Mouse (Mus musculus): Measurements from ENCODE around the gene Rps18. TPM values are rescaled to one million over a fixed set of nuclear protein-coding genes. Genes with fewer than 3 reads are reported as not detected.
"Not testable (repeated sequence)": the region's sequence is repeated elsewhere in the genome, so short reads cannot be mapped to it uniquely, and the experiment has no call there.

The Rps18 gene
- total RNA-seq (2022): 100 to 1,000 TPM; 373 to 430 (median 408) TPM

DNA sequence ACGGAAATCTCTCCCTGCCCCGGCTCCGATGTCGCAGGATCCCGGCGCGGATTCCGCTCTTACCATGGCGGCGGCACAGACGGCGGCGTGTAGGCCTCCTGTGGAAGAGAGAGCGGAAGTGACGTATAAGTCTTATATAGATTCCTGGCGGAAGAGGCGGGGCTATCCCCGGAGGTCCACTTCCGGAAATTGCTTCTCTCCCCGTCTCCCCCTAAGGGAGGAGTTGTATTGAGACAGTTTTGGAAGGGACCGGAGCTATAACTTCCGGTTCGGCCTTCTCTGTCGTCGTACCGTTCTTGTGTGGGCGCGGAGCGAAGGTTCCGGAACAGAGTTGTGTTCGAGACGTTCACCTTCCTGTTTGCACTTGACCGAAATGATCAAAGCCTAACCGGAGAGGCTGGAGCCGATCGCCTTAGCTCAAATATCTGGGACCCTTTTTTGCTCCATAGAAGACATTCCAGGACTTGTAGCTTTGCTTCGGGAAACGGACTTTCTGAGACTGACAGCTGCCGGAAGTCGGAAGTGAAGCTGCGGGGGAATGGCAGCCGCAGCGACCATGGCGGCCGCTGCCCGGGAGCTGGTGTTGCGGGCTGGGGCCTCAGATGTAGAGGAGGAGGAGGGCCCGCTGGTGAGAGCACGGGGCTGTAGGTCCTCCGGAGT is at the start of gene Rps18, which contains the start of gene Vps52:
Rps18 (minus strand) TSS at position 447 of the 660 bp plus-strand sequence.
Vps52 (plus strand) TSS at position 258 of the 660 bp plus-strand sequence.
- DNase-seq (ENCODE audit: low spot score): peak; percentile 98

DNA sequence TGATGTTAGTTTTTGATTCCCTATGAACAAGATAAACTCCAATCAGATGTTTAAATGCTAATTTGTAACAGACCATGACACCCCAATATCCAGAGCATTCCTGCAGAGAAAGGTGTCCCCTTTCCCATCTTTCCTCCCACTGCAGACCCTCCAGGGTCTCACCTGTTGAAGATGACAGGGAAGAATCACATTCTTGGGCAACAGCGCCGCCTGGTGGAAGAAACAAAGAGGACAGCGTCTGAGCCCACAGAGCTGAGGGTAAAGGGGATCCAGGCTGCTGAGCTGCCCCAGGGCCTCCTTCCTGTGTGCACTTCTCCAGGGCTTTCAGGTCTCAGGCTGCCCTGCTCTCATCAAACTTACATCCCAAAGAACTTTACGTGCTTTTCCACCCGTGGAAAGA is 47.6 kb upstream of the Rps18 start:
- no peak for DNase-seq (ENCODE audit: low spot score)

DNA sequence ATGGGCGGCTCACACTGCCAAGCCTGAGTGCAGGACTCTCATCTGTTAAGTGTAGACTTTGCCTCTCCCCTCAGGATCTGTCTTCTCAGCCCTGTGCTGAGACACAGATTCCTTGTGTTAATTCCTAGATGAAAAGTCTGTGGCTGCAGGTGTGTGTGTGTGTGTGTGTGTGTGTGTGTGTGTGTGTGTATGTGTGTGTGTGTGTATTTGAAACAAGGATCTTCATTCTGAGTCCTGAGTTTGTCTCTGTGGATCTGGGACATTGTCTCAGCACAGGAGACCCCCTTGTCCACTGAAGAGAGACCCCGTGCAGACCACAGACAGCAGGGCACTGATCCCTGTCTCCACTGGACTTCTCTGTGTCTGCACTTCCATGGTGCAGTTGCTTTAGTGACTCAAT is 45.0 kb upstream of the Rps18 start:
- DNase-seq (ENCODE audit: low spot score): not testable (repeated sequence)

DNA sequence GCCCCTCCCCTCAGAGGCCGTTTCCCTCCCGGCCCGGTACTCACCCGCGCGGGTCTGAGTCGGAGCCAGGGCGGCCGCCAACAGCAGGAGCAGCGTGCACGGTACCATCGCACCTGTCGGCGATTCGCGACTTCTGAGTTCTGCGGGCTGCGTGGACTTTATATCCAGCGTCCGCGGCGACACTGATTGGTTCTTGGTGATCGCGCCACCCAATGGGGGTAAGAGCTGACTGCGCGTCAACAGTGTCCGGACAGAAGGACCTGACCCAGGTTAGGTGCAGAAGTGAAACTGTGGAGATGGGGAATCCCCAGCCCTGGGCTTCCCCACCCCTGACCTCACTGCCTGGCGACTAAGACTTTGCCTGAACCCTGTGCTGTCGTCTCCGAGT is 44.3 kb upstream of the Rps18 start, which contains the start of gene H2-K1:
H2-K1 (minus strand) TSS at position 198 of the 388 bp plus-strand sequence.
- DNase-seq (ENCODE audit: low spot score): peak; percentile 96

DNA sequence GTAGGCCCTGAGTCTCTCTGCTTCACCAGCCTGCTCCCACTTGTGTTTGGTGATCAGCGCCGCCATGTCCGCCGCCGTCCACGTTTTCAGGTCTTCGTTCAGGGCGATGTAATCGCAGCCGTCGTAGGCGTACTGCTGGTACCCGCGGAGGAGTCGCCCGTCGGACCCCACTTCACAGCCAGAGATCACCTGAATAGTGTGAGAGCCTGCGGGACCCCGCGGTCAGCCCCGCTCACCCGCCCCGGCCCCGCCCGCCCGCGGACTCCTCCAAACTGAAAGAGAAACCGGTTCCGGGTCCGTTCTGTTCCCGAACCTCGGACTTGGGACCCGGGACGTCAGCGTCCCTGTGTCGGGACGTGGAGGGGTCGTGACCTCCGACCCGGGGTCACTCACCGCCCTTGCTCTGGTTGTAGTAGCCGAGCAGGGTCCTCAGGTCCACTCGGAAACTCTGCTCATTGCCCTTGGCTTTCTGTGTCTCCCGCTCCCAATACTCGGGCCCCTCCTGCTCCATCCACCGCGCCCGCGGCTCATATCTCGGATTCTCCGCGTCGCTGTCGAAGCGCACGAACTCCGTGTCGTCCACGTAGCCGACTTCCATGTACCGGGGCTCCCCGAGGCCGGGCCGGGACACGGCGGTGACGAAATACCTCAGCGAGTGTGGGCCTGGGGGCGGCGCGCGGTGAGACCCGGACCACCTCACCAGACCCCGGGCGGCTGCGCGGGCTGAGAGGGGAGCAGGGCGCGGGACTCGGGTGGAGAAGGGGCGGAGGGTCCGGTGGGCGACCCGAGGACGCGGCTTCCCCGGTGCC is 43.7 kb upstream of the Rps18 start:
- DNase-seq (ENCODE audit: low spot score): no peak

DNA sequence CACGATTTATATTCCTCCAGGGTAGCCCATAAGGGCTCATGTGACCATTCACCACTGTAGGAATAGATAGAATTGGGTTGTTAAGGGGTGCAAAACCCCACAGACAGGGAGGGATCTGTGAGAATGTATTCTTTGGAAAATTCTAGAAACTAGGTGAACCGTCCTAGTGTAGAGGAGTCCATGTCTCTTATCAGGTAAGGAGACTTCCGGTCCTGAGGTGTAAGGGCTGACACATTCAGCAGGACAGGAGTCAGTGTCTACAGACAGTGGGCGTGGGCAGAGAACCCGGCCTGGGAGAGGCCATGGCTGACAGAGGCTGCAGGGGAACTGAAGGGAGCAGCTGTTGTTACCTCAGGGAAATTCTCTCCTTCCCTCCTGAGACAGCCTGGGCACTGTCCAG is 42.9 kb upstream of the Rps18 start:
- DNase-seq (ENCODE audit: low spot score): not testable (repeated sequence)

DNA sequence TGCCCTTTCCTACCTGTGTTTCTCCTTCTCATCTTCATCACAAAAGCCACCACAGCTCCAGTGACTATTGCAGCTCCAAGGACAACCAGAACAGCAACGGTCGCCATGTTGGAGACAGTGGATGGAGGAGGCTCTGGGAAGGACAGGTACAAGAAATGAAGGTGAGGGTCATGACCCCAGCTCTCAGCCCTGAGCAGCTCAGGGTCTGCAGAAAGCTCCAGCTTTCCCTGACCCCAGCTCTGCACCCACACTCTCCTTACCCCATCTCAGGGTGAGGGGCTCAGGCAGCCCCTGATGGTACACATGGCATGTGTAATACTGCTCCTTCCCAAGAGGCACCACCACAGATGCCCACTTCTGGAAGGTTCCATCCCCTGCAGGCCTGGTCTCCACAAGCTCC is 41.2 kb upstream of the Rps18 start:
- DNase-seq (ENCODE audit: low spot score): not testable (repeated sequence)

DNA sequence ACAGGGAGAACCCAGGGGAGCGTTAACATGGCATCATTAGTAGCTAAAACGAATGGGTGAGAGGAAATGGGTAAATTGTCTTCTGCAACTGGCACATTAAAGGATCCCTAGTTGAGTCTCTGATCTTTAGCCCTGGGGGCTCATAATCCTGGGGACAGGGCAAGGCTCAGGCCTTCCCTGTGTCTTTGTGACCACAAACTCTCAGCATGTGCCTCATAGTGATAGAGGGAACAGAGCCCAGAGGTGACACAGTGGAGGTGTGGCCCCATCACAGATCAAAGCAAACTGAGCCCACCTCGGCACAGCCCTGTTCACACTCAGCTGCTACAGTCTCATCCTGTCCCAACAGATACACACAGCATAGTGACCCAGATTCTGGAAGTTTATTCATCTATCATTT is 39.9 kb upstream of the Rps18 start:
- DNase-seq (ENCODE audit: low spot score): no peak

DNA sequence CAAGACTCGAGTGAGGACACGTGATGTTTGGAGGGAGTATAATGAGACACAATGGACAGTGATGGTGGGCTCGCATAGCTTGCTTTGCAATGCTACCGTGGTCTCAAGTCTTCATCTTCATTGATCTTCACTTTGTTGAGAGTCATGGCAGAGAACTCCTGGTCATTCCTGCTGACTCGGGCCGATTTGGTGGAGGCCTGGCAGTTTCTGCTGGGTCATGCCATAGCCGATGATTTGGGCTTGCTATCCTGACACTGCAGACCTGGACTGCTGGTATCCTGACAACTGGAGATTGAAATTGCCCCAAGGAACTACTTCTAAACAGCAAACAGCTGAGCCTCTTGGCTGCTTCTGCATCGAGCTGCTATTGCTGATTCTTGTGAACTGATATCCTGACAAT is 39.2 kb upstream of the Rps18 start:
- DNase-seq (ENCODE audit: low spot score): no peak

DNA sequence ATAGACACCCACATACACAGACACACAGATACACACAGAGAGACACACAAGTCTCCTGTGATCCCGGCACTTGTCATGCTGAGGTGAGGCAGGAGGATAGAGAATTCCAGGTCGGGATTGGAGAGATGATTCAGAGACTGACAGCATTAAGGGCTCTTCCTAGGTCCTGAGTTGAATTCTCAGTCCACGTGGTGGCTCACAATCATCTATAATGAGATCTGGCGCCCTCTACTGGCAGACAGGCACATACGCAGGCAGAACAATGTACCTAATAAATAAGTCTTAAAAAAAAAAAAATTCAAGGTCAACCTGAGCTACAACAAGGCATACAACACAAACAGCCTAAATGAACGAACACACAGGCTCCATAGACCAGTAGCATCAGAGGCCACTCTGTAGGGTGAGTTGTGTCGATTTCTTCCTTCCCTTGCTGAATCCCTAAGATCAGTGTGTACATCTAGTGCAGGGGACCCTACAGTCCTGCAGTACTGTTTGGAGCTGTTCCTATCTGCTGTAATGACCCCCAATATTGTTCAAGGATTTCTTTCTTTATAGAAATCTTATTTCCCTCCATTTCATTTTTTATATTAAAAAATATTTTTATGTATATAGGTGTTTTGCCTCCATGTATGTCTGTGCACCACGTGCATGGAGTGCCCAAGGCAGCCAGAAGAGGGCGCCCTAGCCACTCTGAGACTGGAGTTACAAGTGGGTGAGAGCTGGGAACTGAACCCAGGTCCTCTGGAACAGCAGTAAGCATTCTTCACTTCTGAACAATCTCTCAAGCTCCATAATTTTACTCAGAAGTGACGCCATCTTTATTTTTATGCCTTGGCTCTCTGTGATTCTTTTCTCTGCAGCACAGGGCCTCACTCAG is 36.2 kb upstream of the Rps18 start:
- peak; percentile 51 for DNase-seq (ENCODE audit: low spot score)

DNA sequence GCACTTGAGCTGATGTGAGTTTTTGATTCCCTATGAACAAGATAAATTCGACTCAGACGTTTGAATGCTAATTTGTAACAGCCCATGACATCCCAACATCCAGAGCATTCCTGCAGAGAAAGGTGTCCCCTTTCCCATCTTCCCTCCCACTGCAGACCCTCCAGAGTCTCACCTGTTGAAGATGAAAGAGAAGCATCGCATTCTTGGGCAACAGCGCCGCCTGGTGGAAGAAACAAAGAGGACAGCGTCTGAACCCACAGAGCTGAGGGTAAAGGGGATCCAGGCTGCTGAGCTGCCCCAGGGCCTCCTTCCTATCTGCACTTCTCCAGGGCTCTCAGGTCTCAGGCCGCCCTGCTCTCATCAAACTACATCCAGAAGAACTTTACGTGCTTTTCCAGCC is 26.3 kb upstream of the Rps18 start:
- DNase-seq (ENCODE audit: low spot score): peak; percentile 66

DNA sequence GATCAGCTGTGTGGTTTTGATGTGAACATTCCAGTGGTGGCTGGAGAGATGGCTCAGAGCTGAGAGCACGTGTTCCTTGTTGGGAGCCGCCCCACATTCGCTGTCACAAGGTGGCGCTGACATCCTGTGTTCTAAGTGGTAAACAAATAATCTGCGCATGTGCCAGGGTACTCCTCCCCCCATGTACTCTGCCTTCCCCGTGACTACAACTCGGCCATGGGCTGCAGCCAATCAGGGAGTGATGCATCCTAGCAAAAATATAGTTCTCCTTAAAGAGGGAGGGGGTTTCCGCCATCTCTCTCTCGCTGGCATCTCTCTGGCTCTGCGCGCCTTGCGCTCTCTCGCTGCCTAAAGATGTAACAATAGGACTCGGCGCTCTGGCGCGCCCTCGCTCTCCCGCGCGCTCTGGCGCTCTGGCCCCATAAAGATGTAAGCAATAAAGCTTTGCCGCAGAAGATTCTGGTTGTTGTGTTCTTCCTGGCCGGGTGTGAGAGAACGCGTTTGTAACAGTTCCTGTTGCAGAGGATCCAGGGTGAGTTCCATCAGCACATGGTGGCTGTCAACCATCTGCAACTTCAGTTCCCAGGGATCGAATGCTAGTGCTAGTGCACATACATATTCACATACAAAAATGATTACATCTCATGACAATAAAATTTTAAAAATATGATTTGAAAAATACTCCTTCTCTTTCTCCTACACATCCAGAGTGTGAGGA is 25.6 kb upstream of the Rps18 start:
- DNase-seq (ENCODE audit: low spot score): peak; percentile 91

DNA sequence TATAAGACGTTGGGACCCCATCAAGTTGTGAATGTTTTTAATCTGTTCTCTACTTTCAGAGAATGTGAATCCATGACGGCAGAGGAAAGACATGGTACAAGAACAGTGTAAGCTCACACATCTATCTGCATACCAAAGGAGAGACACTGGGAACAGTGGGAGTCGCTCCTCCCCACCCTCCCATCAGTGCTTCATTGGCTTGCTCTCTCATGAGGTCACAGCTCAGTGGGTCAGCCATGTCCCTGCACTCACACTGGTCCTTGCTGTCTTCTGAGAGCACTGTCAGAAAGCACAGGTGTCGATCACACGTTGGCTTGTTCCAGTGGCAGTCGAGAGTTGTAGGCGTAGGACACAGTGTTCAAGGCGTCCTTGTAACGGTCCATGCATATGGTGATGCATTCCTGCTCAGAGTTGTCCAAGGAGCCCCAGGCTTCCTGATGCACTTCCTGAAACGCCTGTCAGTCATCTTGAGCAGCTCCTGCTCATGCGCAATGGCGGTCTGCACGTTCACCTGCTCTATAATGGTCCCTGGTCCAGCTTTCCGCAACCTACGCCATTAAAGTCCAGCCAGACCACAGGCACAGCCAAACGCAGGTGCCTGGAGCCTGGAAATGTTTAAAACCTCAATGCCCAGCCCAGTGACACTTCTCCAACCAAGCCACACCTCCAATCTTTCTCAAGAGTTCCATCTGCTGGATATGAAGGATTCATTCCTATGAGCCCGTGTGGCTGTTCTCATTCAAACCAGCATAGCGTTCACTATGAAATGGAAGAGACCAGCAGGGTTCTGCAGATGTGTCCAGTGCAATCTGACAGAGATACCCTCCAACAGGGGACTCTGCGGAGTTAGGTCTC is 24.6 kb upstream of the Rps18 start:
- no peak for DNase-seq (ENCODE audit: low spot score)

DNA sequence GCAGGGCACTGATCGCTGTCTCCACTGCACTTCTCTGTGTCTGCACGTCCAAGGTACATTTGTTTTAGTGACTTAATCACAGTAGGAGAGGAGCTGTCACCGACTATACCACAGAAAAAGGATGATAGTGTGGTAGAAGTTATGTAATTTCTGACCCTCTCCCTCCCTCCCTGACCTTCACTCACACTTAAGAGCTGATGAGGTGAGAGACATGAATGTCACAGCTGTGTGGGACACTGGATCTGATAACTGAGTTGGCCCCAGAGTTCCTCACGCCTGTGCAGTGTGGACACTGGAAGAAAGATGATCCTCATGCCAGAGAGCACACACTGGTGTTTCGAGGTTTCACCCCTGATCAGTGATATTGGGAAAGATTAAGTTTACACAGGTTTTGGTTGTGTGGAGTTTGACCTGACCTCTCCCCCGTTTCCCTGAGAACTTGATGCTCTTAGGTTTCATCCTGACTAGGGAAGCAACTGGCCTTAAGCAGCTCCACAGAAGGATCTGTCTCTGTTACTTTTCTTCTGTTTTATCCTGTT is 23.8 kb upstream of the Rps18 start:
- DNase-seq (ENCODE audit: low spot score): no peak

DNA sequence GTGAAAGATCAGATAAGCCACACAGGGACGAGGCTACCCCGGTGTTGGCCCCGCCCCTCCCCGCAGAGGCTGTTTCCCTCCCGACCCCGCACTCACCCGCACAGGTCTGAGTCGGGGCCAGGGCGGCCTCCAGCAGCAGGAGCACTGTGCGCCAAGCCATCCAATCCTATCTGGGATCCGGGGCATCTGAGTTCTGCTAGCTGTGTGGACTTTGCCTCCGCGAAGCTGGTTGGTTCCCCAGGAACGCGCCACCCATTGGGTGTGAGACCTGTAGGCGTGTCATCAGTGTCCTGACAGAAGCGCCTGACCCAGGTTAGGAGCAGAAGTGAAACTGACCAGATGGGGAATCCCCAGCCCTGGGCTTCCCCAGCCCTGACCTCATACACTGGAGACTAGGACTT is 22.8 kb upstream of the Rps18 start:
- DNase-seq (ENCODE audit: low spot score): peak; percentile 90

DNA sequence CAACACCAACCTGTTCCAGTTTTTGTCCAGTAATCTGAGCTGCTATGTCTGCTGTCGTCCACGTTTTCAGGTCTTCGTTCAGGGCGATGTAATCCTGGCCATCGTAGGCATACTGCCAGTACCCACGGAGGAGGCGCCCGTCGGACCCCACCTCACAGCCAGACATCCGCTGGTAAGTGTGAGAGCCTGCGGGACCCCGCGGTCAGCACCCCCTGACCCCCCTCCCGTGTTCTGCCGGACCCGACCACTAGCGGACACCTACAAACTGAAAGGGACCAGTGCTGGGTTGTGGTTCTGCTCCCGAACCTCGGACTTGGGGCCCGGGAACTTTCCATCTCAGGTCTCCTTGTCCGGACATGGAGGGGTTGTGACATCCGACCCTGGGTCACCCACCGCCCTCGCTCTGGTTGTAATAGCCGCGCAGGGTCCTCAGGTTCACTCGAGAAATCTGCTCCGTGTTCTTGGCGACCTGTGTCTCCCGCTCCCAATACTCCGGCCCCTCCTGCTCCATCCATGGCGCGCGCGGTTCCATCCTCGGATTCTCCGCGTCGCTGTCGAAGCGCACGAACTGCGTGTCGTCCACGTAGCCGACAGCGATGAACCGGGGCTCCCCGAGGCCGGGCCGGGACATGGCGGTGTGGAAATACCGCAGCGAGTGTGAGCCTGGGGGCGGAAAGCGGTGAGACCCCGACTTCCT is 22.2 kb upstream of the Rps18 start:
- no peak for DNase-seq (ENCODE audit: low spot score)

DNA sequence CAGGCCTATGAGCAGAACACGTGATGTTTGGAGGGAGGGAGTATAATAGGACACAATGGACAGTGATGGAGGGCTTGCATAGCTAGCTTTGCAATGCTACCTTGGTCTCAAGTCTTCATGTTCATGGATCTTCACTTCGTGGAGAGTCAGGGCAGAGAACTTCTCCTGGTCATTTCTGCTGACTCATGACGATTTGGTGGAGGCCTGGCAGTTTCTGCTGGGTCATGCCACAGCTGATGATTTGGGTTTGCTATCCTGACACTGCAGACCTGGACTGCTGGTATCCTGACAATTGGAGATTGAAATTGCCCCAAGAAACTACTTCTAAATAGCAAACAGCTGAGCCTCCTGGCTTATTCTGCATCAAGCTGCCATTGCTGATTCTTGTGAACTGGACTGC is 17.8 kb upstream of the Rps18 start:
- no peak for DNase-seq (ENCODE audit: low spot score)

DNA sequence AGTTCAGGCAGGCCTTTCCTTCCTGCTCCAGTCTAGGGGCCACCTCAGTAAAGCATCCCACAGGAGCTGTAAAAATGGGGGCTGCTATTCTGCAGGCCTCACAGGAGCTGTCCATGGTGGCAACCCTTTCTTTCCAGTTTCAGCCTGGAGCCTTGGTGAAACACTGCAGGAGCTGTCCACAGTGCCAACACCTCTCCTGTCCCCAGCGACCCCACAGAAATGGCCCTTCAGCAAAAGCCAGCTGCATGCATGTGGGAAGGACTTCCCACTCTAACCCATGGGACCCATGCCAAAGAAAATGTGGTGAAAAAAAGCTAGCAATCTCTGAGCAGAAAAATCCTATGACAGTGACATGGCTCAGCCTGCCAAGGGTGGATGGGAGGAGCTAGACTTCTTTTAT is 16.9 kb upstream of the Rps18 start:
- no peak for DNase-seq (ENCODE audit: low spot score)

DNA sequence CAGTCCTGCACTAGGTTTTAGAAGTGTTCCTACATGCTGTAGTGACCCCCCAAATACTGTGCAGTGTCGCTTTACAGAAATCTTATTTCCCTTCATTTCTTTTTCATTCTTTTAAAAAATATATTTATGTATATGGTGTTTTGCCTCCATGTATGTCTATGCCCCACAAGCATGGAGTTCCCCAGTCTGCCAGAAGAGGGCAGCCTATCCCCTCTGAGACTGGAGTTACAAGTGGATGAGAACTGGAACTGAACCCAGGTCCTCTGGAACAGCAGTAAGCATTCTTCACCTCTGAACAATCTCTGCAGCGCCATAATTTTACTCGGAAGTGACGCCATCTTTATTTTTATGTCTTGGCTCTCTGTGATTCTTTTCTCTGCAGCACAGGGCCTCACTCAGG is 13.6 kb upstream of the Rps18 start:
- no peak for DNase-seq (ENCODE audit: low spot score)

DNA sequence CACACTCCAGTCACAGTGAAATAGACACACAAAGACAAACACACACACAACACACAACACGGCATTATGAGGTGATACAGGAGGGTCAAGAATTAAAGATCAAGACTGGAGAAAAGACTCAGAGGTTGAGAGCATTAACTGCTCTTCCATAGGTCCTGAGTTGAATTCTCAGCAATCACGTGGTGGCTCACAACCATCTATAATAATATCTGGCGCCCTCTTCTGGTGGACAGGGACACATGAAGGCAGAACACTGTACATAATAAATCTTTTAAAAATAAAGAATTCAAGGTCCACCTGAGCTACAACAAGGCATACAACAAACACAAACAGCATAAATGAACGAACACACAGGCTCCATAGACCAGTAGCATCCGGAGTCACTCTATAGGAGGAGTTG is 13.1 kb upstream of the Rps18 start:
- no peak for DNase-seq (ENCODE audit: low spot score)

Measured in heart, adult 8-10 months (tissue).